Mouse (Mus musculus) embryonic fibroblast, embryonic 13.5 days (primary cell): ENCODE results near the gene Farp1.

Source experiments
- CTCF ChIP-seq: IDR thresholded peaks from 2 replicates; pipeline ENCODE4 v1.5.1; 2011; ENCODE audit warnings: mild to moderate bottlenecking, control low read depth, low read length, moderate library complexity, borderline replicate concordance; ENCODE audit not compliant: insufficient read depth
- POLR2A ChIP-seq: IDR thresholded peaks from 2 replicates; pipeline ENCODE4 v1.6.1; 2011; ENCODE audit warnings: low read depth, mild to moderate bottlenecking, control low read depth, low read length, moderate library complexity

DNA sequence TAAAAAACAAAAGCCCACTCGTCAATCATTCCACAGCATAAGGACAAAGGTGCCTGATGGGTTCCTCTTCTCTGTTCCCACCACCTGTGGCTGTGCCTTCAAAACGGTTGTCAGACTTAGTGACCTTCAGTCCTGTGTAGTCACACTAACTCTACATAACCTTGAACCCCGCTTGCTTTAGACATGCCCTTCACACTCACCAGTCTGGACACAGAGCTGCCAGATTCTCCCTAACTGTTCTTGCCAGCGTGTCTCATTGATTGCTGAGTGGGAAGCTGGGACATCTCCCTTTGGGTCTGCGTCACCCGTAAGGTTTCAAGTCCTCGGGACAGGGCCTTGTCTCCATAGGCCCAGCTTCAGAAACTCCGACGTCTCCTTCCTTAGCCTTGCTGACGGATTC is 217.5 kb downstream of the Farp1 start:
- TF ChIP-seq CTCF (no peak), POLR2A (no peak)
